Mouse (Mus musculus) heart, postnatal 0 days (tissue): ENCODE data around the gene Wdr1. TPM values are rescaled to one million over a fixed set of nuclear protein-coding genes. Genes with fewer than 3 reads are reported as not detected.

Experiments
- ATAC-seq: fragments of 200-750 bp; cut with Nextera tagmentation; 2 replicates; pipeline ENCODE4 v1.8.0; 2017; ENCODE audit warnings: low read depth, moderate number of reproducible peaks, moderate library complexity; ENCODE audit not compliant: insufficient read depth
- DNase-seq: peaks from one replicate; pipeline ENCODE4 v3.0.0-alpha.2; 2016; ENCODE audit warnings: low spot score
- H3K27ac ChIP-seq: fragments of 300-500 bp; sonication (generic); 2 replicates; pipeline ENCODE4 v1.5.1; 2014; ENCODE audit warnings: low read depth, mild to moderate bottlenecking
- H3K27me3 ChIP-seq: fragments of 300-500 bp; sonication (generic); 2 replicates; pipeline ENCODE4 v1.6.1; 2014; ENCODE audit warnings: low read length, mixed read lengths; ENCODE audit not compliant: control insufficient read depth, insufficient read depth
- H3K36me3 ChIP-seq: fragments of 300-500 bp; sonication (generic); replicated peaks from 2 replicates; pipeline ENCODE4 v1.6.1; 2014; ENCODE audit warnings: low read length, mixed read lengths; ENCODE audit not compliant: control insufficient read depth, insufficient read depth
- H3K4me1 ChIP-seq: fragments of 300-500 bp; sonication (generic); 2 replicates; pipeline ENCODE4 v1.6.1; 2014; ENCODE audit warnings: antibody characterized with exemption; ENCODE audit not compliant: control insufficient read depth, insufficient read depth
- H3K4me2 ChIP-seq: fragments of 300-500 bp; sonication (generic); 2 replicates; pipeline ENCODE4 v1.6.1; 2014; ENCODE audit warnings: low read depth, mild to moderate bottlenecking, low read length, moderate library complexity
- H3K4me3 ChIP-seq: fragments of 300-500 bp; sonication (generic); 2 replicates; pipeline ENCODE4 v1.5.1; 2014; ENCODE audit warnings: low read depth, low read length
- H3K9ac ChIP-seq: fragments of 300-500 bp; sonication (generic); replicated peaks from 2 replicates; pipeline ENCODE4 v1.6.1; 2014; ENCODE audit warnings: low read depth, low read length, mixed read lengths
- H3K9me3 ChIP-seq: fragments of 300-500 bp; sonication (generic); replicated peaks from 2 replicates; pipeline ENCODE4 v1.6.1; 2016; ENCODE audit warnings: low read length; ENCODE audit not compliant: control insufficient read depth
- CTCF ChIP-seq: IDR thresholded peaks from 2 replicates; pipeline ENCODE4 v1.5.1; 2016; ENCODE audit warnings: antibody characterized with exemption, control low read depth, low read depth
- EP300 ChIP-seq: IDR thresholded peaks from 2 replicates; pipeline ENCODE4 v1.6.1; 2016; ENCODE audit warnings: antibody characterized with exemption, low read depth
- WGBS: fragments of 180-500 bp; shearing (Covaris S2); extraction: QIAGEN DNeasy Blood & Tissue Kit; methylation state at CpG from one replicate; pipeline ENCODE4 v1.1.7; 2014; 5-methylcytosine and 5-hydroxymethylcytosine counted together
- polyA plus RNA-seq: library from polyadenylated mRNA; unstranded; fragments of >200 nt; fragmentation: Nextera tagmentation; extraction: Ambion mirVana; gene quantifications from 2 replicates; pipeline ENCODE4 v1.2.1, GENCODE M21; 2015
- total RNA-seq: library from RNA; depleted of rRNA; stranded (reverse); fragments of >200 nt; gene quantifications from 2 replicates; pipeline ENCODE4 v1.2.3, GENCODE M21; 2014; ENCODE audit warnings: low replicate concordance

Wdr1 gene
- total and polyA plus RNA-seq, 2 experiments from 2014 or later: 171 to 306 TPM

DNA sequence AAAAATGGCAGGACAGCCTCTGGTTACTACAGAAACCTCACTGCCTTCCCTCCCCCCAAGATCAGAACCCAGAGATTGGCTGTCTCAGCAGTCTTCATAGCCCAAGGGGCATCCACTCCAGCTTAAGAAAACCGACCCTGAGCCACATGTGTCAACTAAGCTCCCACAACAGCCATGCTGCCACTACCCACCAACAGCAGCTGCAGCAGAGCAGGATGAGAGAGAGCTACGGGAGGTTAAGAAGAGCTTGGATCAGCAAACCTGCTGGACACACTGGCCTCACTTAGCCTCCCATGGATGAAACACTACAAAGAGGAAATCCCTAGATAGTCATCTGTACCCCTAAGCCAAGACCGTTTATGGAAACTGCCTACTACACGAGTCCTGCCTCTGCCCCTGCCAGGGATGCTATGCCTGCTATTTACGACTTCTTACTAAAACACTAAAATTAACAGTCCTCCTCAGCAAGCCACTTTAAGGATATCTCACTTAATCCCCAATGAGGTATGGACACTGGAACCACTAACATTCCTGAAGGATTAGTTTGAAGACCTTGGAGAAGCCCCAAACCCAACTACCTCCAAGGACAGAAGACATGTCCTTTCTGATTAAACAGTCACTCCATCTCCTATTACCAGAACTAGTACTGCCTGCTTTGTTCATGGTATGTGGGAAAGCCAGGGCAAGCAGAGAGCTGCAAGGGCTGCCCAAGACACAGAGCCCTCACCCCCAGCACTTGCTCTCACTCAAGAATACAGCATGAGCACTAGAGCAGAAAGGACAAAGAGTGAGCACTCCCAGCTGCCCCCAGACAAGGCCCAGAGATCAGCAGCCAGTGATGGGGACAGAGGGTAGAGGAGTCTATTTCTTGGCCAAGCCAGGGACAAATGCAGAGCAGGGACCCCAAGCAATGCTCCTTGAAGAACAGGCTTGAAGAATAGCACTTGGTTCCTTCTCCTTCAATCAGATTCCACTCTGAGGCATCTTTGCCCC lies 18.3 kb downstream of the Wdr1 start:
- no peak for TF ChIP-seq CTCF
- TF ChIP-seq EP300: no peak
- Histone ChIP-seq H3K4me3 (no peak overlapping the region), H3K27me3 (no peaks in the 10 kb centered on the region), H3K9me3 (no peaks in the 10 kb centered on the region), H3K4me1 (peaks cover 50% of the 10 kb centered on the region), H3K36me3 (peaks cover 91% of the 10 kb centered on the region), H3K4me2 (no peak overlapping the region), H3K27ac (peak overlapping the region; percentile 32), H3K9ac (no peak overlapping the region)
- no peak for ATAC-seq
- DNase-seq: no peak
- WGBS: 47% methylated on average over 5 of the region's 5 CpGs

DNA sequence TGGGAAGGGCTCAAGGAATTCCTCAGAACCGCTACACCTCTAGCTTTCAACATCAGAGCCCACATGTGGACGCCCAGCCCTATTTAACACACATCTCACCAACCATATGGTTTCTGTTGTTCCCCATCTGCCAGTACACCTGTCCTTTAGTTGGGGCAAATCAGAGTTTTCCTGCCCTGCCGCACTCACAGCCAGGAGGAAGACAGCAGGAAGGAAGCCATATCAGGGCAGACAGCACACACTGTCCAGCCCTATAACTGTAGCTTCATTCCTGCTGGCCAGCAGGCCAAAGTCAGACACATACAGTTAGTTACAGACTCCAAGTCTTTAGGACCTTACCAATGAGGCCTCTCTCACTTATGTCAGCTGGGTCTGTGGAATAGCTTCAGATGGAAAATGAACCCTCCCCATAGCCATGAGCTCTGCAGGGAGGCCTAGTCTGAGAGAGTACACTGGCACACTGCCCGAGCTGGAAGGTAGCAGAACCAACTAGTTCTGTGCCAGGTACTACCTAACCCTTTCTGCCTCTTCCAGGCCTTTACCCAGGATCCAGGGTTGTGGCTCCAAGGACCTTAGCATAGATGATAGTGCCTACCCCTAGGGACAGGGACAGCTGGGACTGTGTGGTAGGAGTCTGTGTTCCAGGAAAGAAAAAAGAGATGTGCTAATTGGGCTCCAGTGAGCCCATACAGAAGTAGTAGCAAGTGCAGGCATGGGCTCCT lies 19.4 kb downstream of the Wdr1 start:
- H3K4me3 ChIP-seq: no peak overlapping the region
- peaks cover 99% of the 10 kb centered on the region for H3K36me3 ChIP-seq
- no peak overlapping the region for H3K9ac ChIP-seq
- ATAC-seq (no peak), DNase-seq (no peak)
- H3K4me1 ChIP-seq: peaks cover 40% of the 10 kb centered on the region
- 76% methylated on average over 4 of the region's 4 CpGs for WGBS
- H3K27me3 ChIP-seq: no peaks in the 10 kb centered on the region
- H3K4me2 ChIP-seq: no peak overlapping the region
- no peaks in the 10 kb centered on the region for H3K9me3 ChIP-seq
- H3K27ac ChIP-seq: peak overlapping the region; percentile 32
- TF ChIP-seq EP300 (no peak), CTCF (no peak)

DNA sequence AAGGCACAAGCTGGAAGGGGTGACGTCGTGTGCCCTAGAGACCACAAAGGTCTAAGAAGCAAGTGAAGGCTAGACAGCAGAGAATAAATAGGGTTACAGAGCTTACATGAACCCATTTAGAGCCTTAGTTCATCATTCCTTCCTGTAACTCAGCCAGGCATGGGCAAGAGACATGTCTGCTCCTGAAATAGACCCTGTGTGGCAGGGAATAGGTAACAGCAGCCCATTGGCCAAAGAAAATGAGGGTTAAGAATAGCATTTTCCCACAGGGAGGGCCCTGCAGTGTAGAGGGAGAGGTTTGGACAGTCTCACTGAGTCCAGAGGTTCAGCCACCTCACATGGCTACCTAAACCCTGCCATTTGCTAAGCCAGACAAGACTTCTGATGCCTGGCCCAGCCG lies 21.3 kb downstream of the Wdr1 start:
- 0 out of 2 replicates have a peak overlapping the region, but pooled peaks have one; percentile 39 for H3K27ac ChIP-seq
- TF ChIP-seq EP300: no peak
- TF ChIP-seq CTCF: no peak

DNA sequence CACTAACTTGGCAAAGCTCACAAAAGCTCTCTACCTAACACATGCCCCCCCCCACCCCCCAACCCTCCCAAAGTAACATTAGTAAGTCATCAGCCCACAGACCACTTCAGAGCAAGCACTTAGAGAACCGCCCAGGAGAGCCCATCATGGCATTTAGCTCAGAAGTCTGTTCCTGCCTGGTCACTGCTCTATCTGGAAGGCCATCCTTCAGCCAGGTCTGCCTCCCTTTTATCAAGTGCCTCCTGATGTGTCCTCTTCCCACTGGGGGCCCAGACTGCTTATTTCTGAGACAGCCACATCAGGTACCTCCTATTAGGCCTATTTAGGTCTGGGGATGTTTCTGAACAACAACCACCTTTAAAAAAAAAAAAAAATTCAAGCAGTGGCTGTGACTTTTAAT lies 22.1 kb downstream of the Wdr1 start:
- DNase-seq: no peak
- H3K4me3 ChIP-seq: no peak overlapping the region
- no peak overlapping the region for H3K27ac ChIP-seq
- peaks cover 21% of the 10 kb centered on the region; the same call in 1 of the 2 replicates for H3K4me1 ChIP-seq
- no peaks in the 10 kb centered on the region for H3K9me3 ChIP-seq
- peaks cover 99% of the 10 kb centered on the region for H3K36me3 ChIP-seq
- H3K4me2 ChIP-seq: no peak overlapping the region
- no peak for ATAC-seq
- H3K27me3 ChIP-seq: no peaks in the 10 kb centered on the region
- H3K9ac ChIP-seq: no peak overlapping the region
- no peak for TF ChIP-seq CTCF
- TF ChIP-seq EP300: no peak
- WGBS: 72% methylated on average over 1 of the region's 1 CpGs

More for the DNA sequence above, 21.3 kb downstream of the Wdr1 start:
- no peak overlapping the region for H3K4me3 ChIP-seq
- H3K27me3 ChIP-seq: no peaks in the 10 kb centered on the region
- peak; percentile 70 for ATAC-seq
- no peak for DNase-seq
- peaks cover 21% of the 10 kb centered on the region; the same call in 1 of the 2 replicates for H3K4me1 ChIP-seq
- no peak overlapping the region for H3K9ac ChIP-seq
- no peak overlapping the region for H3K4me2 ChIP-seq
- no peaks in the 10 kb centered on the region for H3K9me3 ChIP-seq
- WGBS: 63% methylated on average over 3 of the region's 3 CpGs
- H3K36me3 ChIP-seq: peaks cover 99% of the 10 kb centered on the region

DNA sequence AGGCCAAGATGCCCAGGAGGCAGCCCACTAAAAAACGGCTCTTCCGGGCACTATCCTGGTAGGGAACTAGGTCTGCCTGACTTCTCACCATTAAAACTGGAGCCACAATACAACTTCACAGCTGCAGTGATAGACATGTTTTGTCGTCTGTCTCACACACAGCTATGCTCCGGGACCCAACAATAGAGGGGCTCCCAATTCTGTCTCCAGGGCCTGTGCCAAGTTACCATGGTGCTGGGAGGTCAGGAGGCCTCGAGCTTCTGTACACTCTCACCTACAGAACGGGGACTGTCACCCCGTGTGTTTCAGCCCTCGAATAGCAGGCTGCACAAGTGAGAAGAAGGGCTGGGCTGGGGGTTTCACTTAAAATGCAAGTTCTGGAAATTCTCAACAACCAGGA lies 24.5 kb downstream of the Wdr1 start:
- WGBS: 79% methylated on average over 8 of the region's 8 CpGs
- Histone ChIP-seq H3K4me1 (peaks cover 7% of the 10 kb centered on the region; the same call in 1 of the 2 replicates), H3K9me3 (no peaks in the 10 kb centered on the region), H3K9ac (no peak overlapping the region), H3K36me3 (peaks cover 99% of the 10 kb centered on the region), H3K27me3 (no peaks in the 10 kb centered on the region), H3K4me3 (no peak overlapping the region), H3K4me2 (no peak overlapping the region), H3K27ac (no peak overlapping the region)
- DNase-seq (no peak), ATAC-seq (no peak)
- no peak for TF ChIP-seq CTCF
- no peak for TF ChIP-seq EP300
